Comparison of ENCODE assay signal across 21 mouse cellular contexts in genomic region chr4:23022177-23022576, GRCm38 (mm10).
DNase-seq lines count a peak whose midpoint lies in the region; ATAC-seq lines count a peak whose summit lies in the region.
"Had no signal": no experiment of that assay in that cellular context is flagged by ENCODE, and none has a peak within 500 bp of the region (broad histone marks: within the 10 kb centered on the region; RNA-seq: fewer than 3 reads in every experiment).

No protein-coding gene starts in this region.

- no peak overlapping the region for H3K27ac ChIP-seq in heart, embryonic 15.5 days
- no peak overlapping the region for H3K27ac ChIP-seq in heart, embryonic 11.5 days (ENCODE audit: low read depth, low read length)
- no peak overlapping the region for H3K27ac ChIP-seq in midbrain, embryonic 14.5 days (replicated peaks; ENCODE audit: low read depth, low read length)
- no peak overlapping the region for H3K27ac ChIP-seq in midbrain, embryonic 10.5 days (replicated peaks)
- H3K27ac ChIP-seq: embryonic facial prominence, embryonic 12.5 days; forebrain, embryonic 12.5 days; gastrocnemius, adult 2 months; heart, embryonic 13.5 days; hindbrain, embryonic 12.5 days; intestine, embryonic 15.5 days had no signal

- H3K9me3 ChIP-seq in heart, embryonic 15.5 days (replicated peaks), result no peaks in the 10 kb centered on the region
- no peaks in the 10 kb centered on the region for H3K9me3 ChIP-seq in heart, embryonic 11.5 days (replicated peaks; ENCODE audit: control insufficient read depth, low read length)
- H3K9me3 ChIP-seq in midbrain, embryonic 14.5 days (ENCODE audit: control insufficient read depth, low read length), result no peaks in the 10 kb centered on the region
- no peaks in the 10 kb centered on the region for H3K9me3 ChIP-seq in midbrain, embryonic 10.5 days (replicated peaks)
- H3K9me3 ChIP-seq: embryonic facial prominence, embryonic 12.5 days; forebrain, embryonic 12.5 days; heart, embryonic 13.5 days; hindbrain, embryonic 12.5 days; intestine, embryonic 15.5 days had no signal

- H3K4me1 ChIP-seq in heart, embryonic 15.5 days (replicated peaks), result no peaks in the 10 kb centered on the region
- H3K4me1 ChIP-seq in heart, embryonic 11.5 days (ENCODE audit: control insufficient read depth, insufficient read depth, low read length), result no peaks in the 10 kb centered on the region
- no peaks in the 10 kb centered on the region for H3K4me1 ChIP-seq in midbrain, embryonic 14.5 days (ENCODE audit: control insufficient read depth, insufficient read depth, low read length)
- no peaks in the 10 kb centered on the region for H3K4me1 ChIP-seq in midbrain, embryonic 10.5 days
- H3K4me1 ChIP-seq: embryonic facial prominence, embryonic 12.5 days; forebrain, embryonic 12.5 days; hindbrain, embryonic 12.5 days; intestine, embryonic 15.5 days had no signal

- H3K4me3 ChIP-seq in heart, embryonic 15.5 days, result no peak overlapping the region
- H3K4me3 ChIP-seq in heart, embryonic 11.5 days (ENCODE audit: low read depth, low read length), result no peak overlapping the region
- no peak overlapping the region for H3K4me3 ChIP-seq in midbrain, embryonic 14.5 days (replicated peaks; ENCODE audit: low read depth, low read length)
- no peak overlapping the region for H3K4me3 ChIP-seq in midbrain, embryonic 10.5 days
- H3K4me3 ChIP-seq: embryonic facial prominence, embryonic 12.5 days; forebrain, embryonic 12.5 days; gastrocnemius, adult 2 months; heart, embryonic 13.5 days; hindbrain, embryonic 12.5 days; intestine, embryonic 15.5 days had no signal

- WGBS in heart, embryonic 15.5 days, result 19% methylated on average over 2 of the region's 2 CpGs
- WGBS in heart, embryonic 11.5 days (ENCODE audit: insufficient replicate concordance), result 54% methylated on average over 2 of the region's 2 CpGs
- WGBS in midbrain, embryonic 14.5 days, result 62% methylated on average over 2 of the region's 2 CpGs
- WGBS in midbrain, embryonic 10.5 days, result 76% methylated on average over 2 of the region's 2 CpGs

- 0 out of 2 replicates have a peak overlapping the region, but pooled peaks have one; percentile 8 for H3K4me2 ChIP-seq in heart, embryonic 15.5 days
- H3K4me2 ChIP-seq in heart, embryonic 11.5 days, result no peak overlapping the region
- H3K4me2 ChIP-seq in midbrain, embryonic 14.5 days (ENCODE audit: low read length), result no peak overlapping the region
- H3K4me2 ChIP-seq: embryonic facial prominence, embryonic 12.5 days; forebrain, embryonic 12.5 days; heart, embryonic 13.5 days; hindbrain, embryonic 12.5 days; intestine, embryonic 15.5 days had no signal

- no peak overlapping the region for H3K9ac ChIP-seq in heart, embryonic 15.5 days
- no peak overlapping the region for H3K9ac ChIP-seq in heart, embryonic 11.5 days (ENCODE audit: low read depth, low read length)
- H3K9ac ChIP-seq in midbrain, embryonic 14.5 days (replicated peaks; ENCODE audit: low read length), result no peak overlapping the region
- H3K9ac ChIP-seq: embryonic facial prominence, embryonic 12.5 days; forebrain, embryonic 12.5 days; heart, embryonic 13.5 days; hindbrain, embryonic 12.5 days; intestine, embryonic 15.5 days had no signal

- no peaks in the 10 kb centered on the region for H3K27me3 ChIP-seq in heart, embryonic 15.5 days
- no peaks in the 10 kb centered on the region for H3K27me3 ChIP-seq in heart, embryonic 11.5 days (ENCODE audit: control insufficient read depth, insufficient read depth, low read length)
- no peaks in the 10 kb centered on the region for H3K27me3 ChIP-seq in midbrain, embryonic 14.5 days (ENCODE audit: control insufficient read depth, insufficient read depth, low read length)
- H3K27me3 ChIP-seq in midbrain, embryonic 10.5 days (ENCODE audit: low read depth, poor library complexity, severe bottlenecking), result no peaks in the 10 kb centered on the region
- H3K27me3 ChIP-seq: embryonic facial prominence, embryonic 12.5 days; forebrain, embryonic 12.5 days; heart, embryonic 13.5 days; hindbrain, embryonic 12.5 days; intestine, embryonic 15.5 days; Patski had no signal

- peak; percentile 9 for DNase-seq in adrenal gland, postnatal 14 days
- no peak for DNase-seq in adrenal gland, adult 18-20 months (ENCODE audit: low spot score in 2 of 2)
- DNase-seq in midbrain, embryonic 14.5 days, result peak; percentile 43
- DNase-seq in midbrain, embryonic 10.5 days (ENCODE audit: low spot score), result no peak
- DNase-seq in ovary, postnatal 10 days (ENCODE audit: low spot score), result no peak
- DNase-seq: adrenal gland, adult 2 months; cerebellum, adult 2 months; embryo, embryonic 11 days; gastrocnemius, adult 2 months; gastrocnemius, postnatal 25 days; heart, postnatal 10 days; heart, postnatal 4 days had no signal

- no peaks in the 10 kb centered on the region for H3K36me3 ChIP-seq in heart, embryonic 15.5 days
- no peaks in the 10 kb centered on the region for H3K36me3 ChIP-seq in heart, embryonic 11.5 days (ENCODE audit: control insufficient read depth, insufficient read depth, low read length)
- H3K36me3 ChIP-seq in midbrain, embryonic 14.5 days (ENCODE audit: control insufficient read depth, insufficient read depth, low read length), result no peaks in the 10 kb centered on the region
- no peaks in the 10 kb centered on the region for H3K36me3 ChIP-seq in midbrain, embryonic 10.5 days
- H3K36me3 ChIP-seq: embryonic facial prominence, embryonic 12.5 days; forebrain, embryonic 12.5 days; heart, embryonic 13.5 days; hindbrain, embryonic 12.5 days; intestine, embryonic 15.5 days had no signal

- no peak for ATAC-seq in heart, embryonic 15.5 days (replicated peaks; ENCODE audit: insufficient number of reproducible peaks, insufficient read depth, low FRiP score, low read depth)
- ATAC-seq in heart, embryonic 11.5 days (replicated peaks; ENCODE audit: insufficient number of reproducible peaks, low FRiP score, low TSS enrichment), result no peak
- ATAC-seq in midbrain, embryonic 14.5 days (ENCODE audit: low FRiP score, low TSS enrichment), result no peak
- ATAC-seq: activated CD4-positive, CD25-positive, alpha-beta regulatory T cell, adult 4 months; intestine, embryonic 15.5 days; Patski had no signal

Comparison
In these comparisons a context has a peak if more than half of its experiments do, and no peak if none do; other contexts are left out.
1. DNase-seq: peak in adrenal gland, postnatal 14 days (single experiment) and midbrain, embryonic 14.5 days (single experiment); none in adrenal gland, adult 18-20 months (0 of 2), midbrain, embryonic 10.5 days (single experiment) and ovary, postnatal 10 days (single experiment).